25 mouse cellular contexts compared by ENCODE assay signal in the genomic region with DNA sequence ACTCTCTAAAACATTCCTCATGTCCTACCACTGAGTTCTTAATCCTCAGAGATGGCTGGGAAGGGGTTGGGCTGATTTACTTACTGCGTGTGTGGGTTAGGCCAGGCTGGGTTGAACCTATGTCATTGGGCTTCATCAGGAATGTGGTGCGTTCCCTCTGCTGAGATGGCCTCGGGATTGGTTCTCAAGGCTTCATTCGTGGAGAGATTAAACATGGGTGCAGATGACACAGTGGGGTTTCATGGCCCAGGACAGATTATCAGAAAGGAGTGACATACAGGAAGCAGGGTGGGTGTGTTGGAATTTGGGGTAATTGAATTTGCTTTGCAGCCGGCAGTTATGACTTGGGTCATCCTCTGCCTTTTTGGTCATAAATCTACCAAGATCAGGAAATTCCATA. TPM values are rescaled to one million over a fixed set of nuclear protein-coding genes. Genes with fewer than 3 reads are reported as not detected.
DNase-seq lines count a peak whose midpoint lies in the region; ATAC-seq and TF ChIP-seq lines count a peak whose summit lies in the region.
"Had no signal": no experiment of that assay in that cellular context is flagged by ENCODE, and none has a peak within 500 bp of the region (broad histone marks: within the 10 kb centered on the region; RNA-seq: fewer than 3 reads in every experiment).

No protein-coding gene starts in this region.

- no peak for TF ChIP-seq CTCF in kidney, postnatal 0 days (IDR thresholded peaks at IDR 0.05; ENCODE audit: low read depth)

- peak; percentile 43 for DNase-seq in kidney, adult 9 months
- DNase-seq in kidney, adult 18-20 months, result no peak
- no peak for DNase-seq in embryonic facial prominence, embryonic 10.5 days (ENCODE audit: low spot score)
- DNase-seq in kidney, postnatal 0 days (ENCODE audit: low spot score), result peak; percentile 81
- peak; percentile 33 to 54 for DNase-seq in kidney, postnatal 4 days
- DNase-seq: adrenal gland, adult 2 months; adrenal gland, postnatal 25 days; cerebellum, adult 18-20 months; cerebellum, postnatal 10 days; gastrocnemius, postnatal 14 days had no signal

- WGBS in embryonic facial prominence, embryonic 10.5 days, result 86% methylated on average over 5 of the region's 5 CpGs
- 60% methylated on average over 5 of the region's 5 CpGs for WGBS in kidney, postnatal 0 days
- 88% methylated on average over 5 of the region's 5 CpGs for WGBS in hindbrain, embryonic 12.5 days

- ATAC-seq in kidney, postnatal 0 days (replicated peaks; ENCODE audit: low FRiP score, low read depth), result peak; percentile 18; the same call in 1 of the 2 replicates
- ATAC-seq in hindbrain, embryonic 12.5 days (ENCODE audit: low FRiP score), result no peak
- ATAC-seq in megakaryocyte, adult 5-6 weeks (ENCODE audit: poor library complexity, severe bottlenecking), result no peak
- ATAC-seq: forebrain, embryonic 16.5 days; hindbrain, embryonic 16.5 days had no signal

- H3K4me2 ChIP-seq in kidney, postnatal 0 days (ENCODE audit: low read length), result no peak overlapping the region
- H3K4me2 ChIP-seq in hindbrain, embryonic 12.5 days (replicated peaks), result no peak overlapping the region
- H3K4me2 ChIP-seq: embryonic facial prominence, embryonic 15.5 days; heart, embryonic 12.5 days had no signal

- no peaks in the 10 kb centered on the region for H3K36me3 ChIP-seq in embryonic facial prominence, embryonic 10.5 days (replicated peaks)
- H3K36me3 ChIP-seq in kidney, postnatal 0 days (ENCODE audit: insufficient read depth, low read length), result no peaks in the 10 kb centered on the region
- H3K36me3 ChIP-seq in hindbrain, embryonic 12.5 days, result no peaks in the 10 kb centered on the region
- H3K36me3 ChIP-seq: embryonic facial prominence, embryonic 15.5 days; forebrain, embryonic 10.5 days; heart, embryonic 12.5 days had no signal

- H3K27ac ChIP-seq in embryonic facial prominence, embryonic 10.5 days (replicated peaks), result 0 out of 2 replicates have a peak overlapping the region, but pooled peaks have one; percentile 14
- H3K27ac ChIP-seq in kidney, postnatal 0 days, result no peak overlapping the region
- no peak overlapping the region for H3K27ac ChIP-seq in hindbrain, embryonic 12.5 days
- H3K27ac ChIP-seq: embryonic facial prominence, embryonic 15.5 days; forebrain, embryonic 10.5 days had no signal

- peaks cover 67% of the 10 kb centered on the region for H3K27me3 ChIP-seq in embryonic facial prominence, embryonic 10.5 days (replicated peaks; ENCODE audit: low read depth, poor library complexity, severe bottlenecking)
- H3K27me3 ChIP-seq in kidney, postnatal 0 days (ENCODE audit: insufficient read depth, low read length), result no peaks in the 10 kb centered on the region
- H3K27me3 ChIP-seq in hindbrain, embryonic 12.5 days, result peaks cover 31% of the 10 kb centered on the region

- H3K4me3 ChIP-seq in embryonic facial prominence, embryonic 10.5 days, result no peak overlapping the region
- no peak overlapping the region for H3K4me3 ChIP-seq in kidney, postnatal 0 days (replicated peaks; ENCODE audit: low read depth, low read length)
- no peak overlapping the region for H3K4me3 ChIP-seq in hindbrain, embryonic 12.5 days
- H3K4me3 ChIP-seq: embryonic facial prominence, embryonic 15.5 days; erythroblast, embryonic 14.5 days; forebrain, embryonic 10.5 days; heart, embryonic 12.5 days had no signal

- H3K9ac ChIP-seq in kidney, postnatal 0 days (ENCODE audit: low read depth, low read length), result no peak overlapping the region
- no peak overlapping the region for H3K9ac ChIP-seq in hindbrain, embryonic 12.5 days
- H3K9ac ChIP-seq: embryonic facial prominence, embryonic 15.5 days; heart, embryonic 12.5 days had no signal

- H3K9me3 ChIP-seq in embryonic facial prominence, embryonic 10.5 days, result no peaks in the 10 kb centered on the region
- no peaks in the 10 kb centered on the region for H3K9me3 ChIP-seq in kidney, postnatal 0 days (replicated peaks; ENCODE audit: low read length)
- no peaks in the 10 kb centered on the region for H3K9me3 ChIP-seq in hindbrain, embryonic 12.5 days (replicated peaks)
- H3K9me3 ChIP-seq: embryonic facial prominence, embryonic 15.5 days; forebrain, embryonic 10.5 days; heart, embryonic 12.5 days had no signal

- peaks cover 33% of the 10 kb centered on the region for H3K4me1 ChIP-seq in embryonic facial prominence, embryonic 10.5 days
- H3K4me1 ChIP-seq in kidney, postnatal 0 days (replicated peaks; ENCODE audit: insufficient read depth, low read length), result peaks cover 14% of the 10 kb centered on the region
- H3K4me1 ChIP-seq in hindbrain, embryonic 12.5 days, result peaks cover 6% of the 10 kb centered on the region

RNA-seq across cellular contexts. Expression of a gene that starts 39.2 kb away (rescaled TPM):
- polyA plus RNA-seq in embryonic facial prominence, embryonic 10.5 days (2016; fragmentation: Nextera tagmentation; extraction: Ambion mirVana), result not detected in 2 replicates
- 35.9 and 38.7 TPM in 2 replicates for polyA plus RNA-seq in kidney, postnatal 0 days (2015; fragmentation: Nextera tagmentation; extraction: Ambion mirVana)
- not detected in 2 replicates for polyA plus RNA-seq in hindbrain, embryonic 12.5 days (2016; fragmentation: Nextera tagmentation; extraction: Ambion mirVana)
- total RNA-seq in megakaryocyte, adult 5-6 weeks (2015), result not detected in 2 replicates
- total RNA-seq in megakaryocyte, adult 5-6 weeks (2017), result not detected in 2 replicates
- total RNA-seq: adrenal gland, adult 2 months; adrenal gland, postnatal 25 days; ES-E14; gastrocnemius, adult 18-20 months; gastrocnemius, postnatal 14 days; heart, adult 8-10 months; heart, postnatal 25 days had no signal
- polyA plus RNA-seq: adrenal gland, adult 2 months; embryonic facial prominence, embryonic 11.5 days; erythroblast, embryonic 14.5 days; forebrain, embryonic 10.5 days; forebrain, embryonic 16.5 days; gonadal fat pad, adult 2 months; heart, embryonic 12.5 days; hindbrain, embryonic 11.5 days; hindbrain, embryonic 16.5 days had no signal

Comparison
In these comparisons a context has a peak if more than half of its experiments do, and no peak if none do; other contexts are left out.
1. DNase-seq: peak in kidney, adult 9 months (single experiment), kidney, postnatal 0 days (single experiment) and kidney, postnatal 4 days (2 of 2); none in kidney, adult 18-20 months (single experiment) and embryonic facial prominence, embryonic 10.5 days (single experiment).
2. RNA of a gene that starts 39.2 kb away (polyA plus RNA-seq): 35.9 to 38.7 TPM in kidney, postnatal 0 days; not detected in embryonic facial prominence, embryonic 10.5 days and not detected in hindbrain, embryonic 12.5 days; every median in the first group is over 10 times any median in the second.